Mouse (Mus musculus) spleen, adult 18-20 months (tissue): ENCODE data around the gene Eif5a2.

Experiments used
- DNase-seq, 2 experiments: peaks; one replicate each; pipeline ENCODE4 v3.0.0; 2022; ENCODE audit warnings: mixed read lengths in 2 of 2

The Eif5a2 gene

GRCm38 (mm10) chr3:28814361-28814760, 33.3 kb downstream of the Eif5a2 start:
- no peak for DNase-seq

GRCm38 (mm10) chr3:28816010-28816540, 35.0 kb downstream of the Eif5a2 start:
- DNase-seq = no peak

GRCm38 (mm10) chr3:28826272-28826671, 45.2 kb downstream of the Eif5a2 start:
- DNase-seq = no peak

GRCm38 (mm10) chr3:28827605-28828004, 46.5 kb downstream of the Eif5a2 start:
- no peak for DNase-seq

GRCm38 (mm10) chr3:28829454-28829853, 48.4 kb downstream of the Eif5a2 start:
- no peak for DNase-seq

GRCm38 (mm10) chr3:28836796-28837371, 55.8 kb downstream of the Eif5a2 start:
- DNase-seq = no peak

- DNase-seq = no peak
Observed at GRCm38 (mm10) chr3:28841886-28842649, 61.0 kb downstream of the Eif5a2 start.

- no peak for DNase-seq
Observed at GRCm38 (mm10) chr3:28843231-28843630, 62.2 kb downstream of the Eif5a2 start.

- DNase-seq = no peak
Observed at GRCm38 (mm10) chr3:28847115-28847514, 66.0 kb downstream of the Eif5a2 start.
